Mouse (Mus musculus) layer of hippocampus, adult 2 months (tissue): ENCODE measurements around the gene Dmbt1. TPM values are rescaled to one million over a fixed set of nuclear protein-coding genes. Genes with fewer than 3 reads are reported as not detected.
"Not testable (repeated sequence)": the region's sequence is repeated elsewhere in the genome, so short reads cannot be mapped to it uniquely, and the experiment has no call there.

ENCODE experiments used
- DNase-seq, 2 experiments: peaks; one replicate each; pipeline ENCODE4 v3.0.0; 2022; ENCODE audit warnings: low spot score in 2 of 2
- H3K27ac ChIP-seq: fragments of 200-600 bp; 2 replicates; pipeline ENCODE4 v1.8.1; 2022
- H3K4me3 ChIP-seq: fragments of 200-600 bp; 2 replicates; pipeline ENCODE4 v1.8.1; 2022; ENCODE audit warnings: mild to moderate bottlenecking
- CTCF ChIP-seq: fragments of 200-600 bp; conservative IDR thresholded peaks from 2 replicates; pipeline ENCODE4 v1.8.1; 2022; ENCODE audit warnings: antibody characterized with exemption, mild to moderate bottlenecking, moderate library complexity
- total RNA-seq, 2 experiments: library from RNA; stranded (reverse); gene quantifications; 2 replicates each; pipeline ENCODE4 v1.2.3; 2021

Gene Dmbt1
- total RNA-seq, 2 experiments from 2014 or later: not detected

- no peak overlapping the region for H3K4me3 ChIP-seq
- no peak for DNase-seq
- no peak overlapping the region for H3K27ac ChIP-seq
- TF ChIP-seq CTCF: no peak
Observed at GRCm38 (mm10) chr7:131011901-131012300, 20.0 kb upstream of the Dmbt1 start.

- no peak overlapping the region for H3K27ac ChIP-seq
- H3K4me3 ChIP-seq: no peak overlapping the region
- DNase-seq: no peak
- no peak for TF ChIP-seq CTCF
Observed at GRCm38 (mm10) chr7:131019181-131019580, 12.7 kb upstream of the Dmbt1 start.

- Histone ChIP-seq H3K4me3 (no peak overlapping the region), H3K27ac (no peak overlapping the region)
- DNase-seq: no peak
- no peak for TF ChIP-seq CTCF
Observed at GRCm38 (mm10) chr7:131024807-131025206, 7.0 kb upstream of the Dmbt1 start.

GRCm38 (mm10) chr7:131027557-131027956 lies 4.3 kb upstream of the Dmbt1 start:
- no peak for TF ChIP-seq CTCF
- no peak for DNase-seq
- Histone ChIP-seq H3K27ac (no peak overlapping the region), H3K4me3 (no peak overlapping the region)

GRCm38 (mm10) chr7:131036396-131036795 lies 4.5 kb downstream of the Dmbt1 start:
- no peak for TF ChIP-seq CTCF
- H3K4me3 ChIP-seq: no peak overlapping the region
- DNase-seq: no peak
- no peak overlapping the region for H3K27ac ChIP-seq

- H3K4me3 ChIP-seq: no peak overlapping the region
- DNase-seq: no peak
- H3K27ac ChIP-seq: no peak overlapping the region
- TF ChIP-seq CTCF: no peak
Observed at GRCm38 (mm10) chr7:131037083-131037482, 5.2 kb downstream of the Dmbt1 start.

- H3K27ac ChIP-seq, H3K4me3 ChIP-seq, DNase-seq: not testable (repeated sequence)
Observed at GRCm38 (mm10) chr7:131040760-131041159, 8.9 kb downstream of the Dmbt1 start.

GRCm38 (mm10) chr7:131042657-131043056 lies 10.8 kb downstream of the Dmbt1 start:
- TF ChIP-seq CTCF: peak; percentile 67
- no peak overlapping the region for H3K4me3 ChIP-seq
- H3K27ac ChIP-seq: no peak overlapping the region
- DNase-seq: no peak

GRCm38 (mm10) chr7:131045258-131045835 lies 13.5 kb downstream of the Dmbt1 start:
- DNase-seq, H3K27ac ChIP-seq, H3K4me3 ChIP-seq: not testable (repeated sequence)
- TF ChIP-seq CTCF: peak; percentile 64

GRCm38 (mm10) chr7:131049829-131050228 lies 18.0 kb downstream of the Dmbt1 start:
- DNase-seq, H3K27ac ChIP-seq, H3K4me3 ChIP-seq: not testable (repeated sequence)

- peak; percentile 73 for TF ChIP-seq CTCF
- H3K27ac ChIP-seq: no peak overlapping the region
- DNase-seq: no peak
Observed at GRCm38 (mm10) chr7:131054808-131055370, 23.0 kb downstream of the Dmbt1 start.

GRCm38 (mm10) chr7:131057918-131058317 lies 26.1 kb downstream of the Dmbt1 start:
- not testable (repeated sequence) for H3K4me3 ChIP-seq, DNase-seq, H3K27ac ChIP-seq

More at GRCm38 (mm10) chr7:131054808-131055370, 23.0 kb downstream of the Dmbt1 start:
- H3K4me3 ChIP-seq: no peak overlapping the region

- H3K27ac ChIP-seq, H3K4me3 ChIP-seq: not testable (repeated sequence)
- peak; percentile 64 for TF ChIP-seq CTCF
- peak in 1 of 2 experiments; percentile 18 for DNase-seq
Observed at GRCm38 (mm10) chr7:131059808-131060207, 28.0 kb downstream of the Dmbt1 start.

GRCm38 (mm10) chr7:131062541-131062940 lies 30.7 kb downstream of the Dmbt1 start:
- no peak overlapping the region for H3K4me3 ChIP-seq
- TF ChIP-seq CTCF: peak; percentile 65
- DNase-seq: no peak
- no peak overlapping the region for H3K27ac ChIP-seq
